Mouse (Mus musculus): ENCODE results near the gene Dusp9.

Dusp9 gene

GRCm38 (mm10) chrX:73639255-73639675, at the start of gene Dusp9:
Gene Dusp9 (plus strand): TSS chrX:73639419.
- peak; percentile 62 for DNase-seq (ENCODE audit: inconsistent ontology term)

GRCm38 (mm10) chrX:73593212-73593611, 46.0 kb upstream of the Dusp9 start:
- peak; percentile 15 for DNase-seq (ENCODE audit: inconsistent ontology term)

GRCm38 (mm10) chrX:73594451-73595121, 44.6 kb upstream of the Dusp9 start:
- no peak for DNase-seq (ENCODE audit: inconsistent ontology term)

GRCm38 (mm10) chrX:73595297-73595938, 43.8 kb upstream of the Dusp9 start:
- DNase-seq (ENCODE audit: inconsistent ontology term): no peak

- DNase-seq (ENCODE audit: inconsistent ontology term): no peak
Observed at GRCm38 (mm10) chrX:73601456-73601855, 37.8 kb upstream of the Dusp9 start.

- no peak for DNase-seq (ENCODE audit: inconsistent ontology term)
Observed at GRCm38 (mm10) chrX:73613665-73614064, 25.6 kb upstream of the Dusp9 start.

- no peak for DNase-seq (ENCODE audit: inconsistent ontology term)
Observed at GRCm38 (mm10) chrX:73615876-73616275, 23.3 kb upstream of the Dusp9 start.

- DNase-seq (ENCODE audit: inconsistent ontology term): no peak
Observed at GRCm38 (mm10) chrX:73619401-73619800, 19.8 kb upstream of the Dusp9 start.

- no peak for DNase-seq (ENCODE audit: inconsistent ontology term)
Observed at GRCm38 (mm10) chrX:73619890-73620289, 19.3 kb upstream of the Dusp9 start.

- DNase-seq (ENCODE audit: inconsistent ontology term): no peak
Observed at GRCm38 (mm10) chrX:73626981-73627380, 12.2 kb upstream of the Dusp9 start.

GRCm38 (mm10) chrX:73635425-73635824, 3.8 kb upstream of the Dusp9 start:
- no peak for DNase-seq (ENCODE audit: inconsistent ontology term)

- peak; percentile 12 for DNase-seq (ENCODE audit: inconsistent ontology term)
Observed at GRCm38 (mm10) chrX:73637415-73637814, 1.8 kb upstream of the Dusp9 start.

GRCm38 (mm10) chrX:73639901-73640469, 766 bp downstream of the Dusp9 start:
- no peak for DNase-seq (ENCODE audit: inconsistent ontology term)

- no peak for DNase-seq (ENCODE audit: inconsistent ontology term)
Observed at GRCm38 (mm10) chrX:73645121-73645520, 5.9 kb downstream of the Dusp9 start.

GRCm38 (mm10) chrX:73650869-73651268, 11.7 kb downstream of the Dusp9 start:
- DNase-seq (ENCODE audit: inconsistent ontology term): peak; percentile 39

- DNase-seq (ENCODE audit: inconsistent ontology term): no peak
Observed at GRCm38 (mm10) chrX:73653392-73653791, 14.2 kb downstream of the Dusp9 start.

GRCm38 (mm10) chrX:73654177-73654576, 15.0 kb downstream of the Dusp9 start:
- peak; percentile 62 for DNase-seq (ENCODE audit: inconsistent ontology term)

GRCm38 (mm10) chrX:73655529-73655928, 16.3 kb downstream of the Dusp9 start:
- DNase-seq (ENCODE audit: inconsistent ontology term): no peak

GRCm38 (mm10) chrX:73658391-73658790, 19.2 kb downstream of the Dusp9 start:
- DNase-seq (ENCODE audit: inconsistent ontology term): no peak

GRCm38 (mm10) chrX:73658936-73659574, 19.8 kb downstream of the Dusp9 start:
- DNase-seq (ENCODE audit: inconsistent ontology term): no peak

GRCm38 (mm10) chrX:73659575-73660283, 20.5 kb downstream of the Dusp9 start, which contains the start of gene Pnck:
Gene Pnck (minus strand): TSS chrX:73660117.
- no peak for DNase-seq (ENCODE audit: inconsistent ontology term)

GRCm38 (mm10) chrX:73660284-73660665, 21.1 kb downstream of the Dusp9 start:
- DNase-seq (ENCODE audit: inconsistent ontology term): no peak

Data from Muller cell, postnatal 12 days (primary cell).